Mouse (Mus musculus): ENCODE results near the gene Dynll2.

DNA sequence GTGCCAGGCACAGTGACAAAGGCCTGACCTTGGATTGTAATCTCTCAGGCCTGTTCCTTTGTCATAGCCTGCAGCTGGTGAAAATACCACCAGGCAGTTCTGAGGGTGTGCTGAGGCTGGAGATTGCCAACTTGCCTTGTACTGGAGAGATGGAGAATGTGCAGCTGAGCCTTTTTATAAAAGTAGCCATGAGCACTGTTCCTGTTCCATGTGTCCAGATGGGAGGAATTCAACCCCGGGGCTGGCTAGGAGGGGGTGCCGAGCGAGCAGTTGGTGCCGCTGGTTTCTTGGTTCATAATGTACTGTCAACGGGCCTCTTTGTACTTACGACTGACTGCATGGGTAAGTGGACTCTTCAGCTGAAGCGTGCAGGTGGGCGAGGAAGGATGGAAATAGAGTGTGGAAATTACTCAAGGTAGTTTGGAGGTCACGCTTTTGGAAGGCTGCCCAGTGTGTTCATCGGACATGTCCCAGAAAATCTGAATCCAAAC lies 49.5 kb upstream of the Dynll2 start:
- TF ChIP-seq POLR2A (IDR thresholded peaks at IDR 0.05; ENCODE audit: insufficient read length, low read depth) (no peak), CEBPB (IDR thresholded peaks at IDR 0.05; ENCODE audit: insufficient read depth, poor library complexity, severe bottlenecking) (no peak), TCF12 (IDR thresholded peaks at IDR 0.05; ENCODE audit: insufficient read depth, poor library complexity, severe bottlenecking) (no peak)
